Mouse (Mus musculus): ENCODE results near the gene Cers3.

DNA sequence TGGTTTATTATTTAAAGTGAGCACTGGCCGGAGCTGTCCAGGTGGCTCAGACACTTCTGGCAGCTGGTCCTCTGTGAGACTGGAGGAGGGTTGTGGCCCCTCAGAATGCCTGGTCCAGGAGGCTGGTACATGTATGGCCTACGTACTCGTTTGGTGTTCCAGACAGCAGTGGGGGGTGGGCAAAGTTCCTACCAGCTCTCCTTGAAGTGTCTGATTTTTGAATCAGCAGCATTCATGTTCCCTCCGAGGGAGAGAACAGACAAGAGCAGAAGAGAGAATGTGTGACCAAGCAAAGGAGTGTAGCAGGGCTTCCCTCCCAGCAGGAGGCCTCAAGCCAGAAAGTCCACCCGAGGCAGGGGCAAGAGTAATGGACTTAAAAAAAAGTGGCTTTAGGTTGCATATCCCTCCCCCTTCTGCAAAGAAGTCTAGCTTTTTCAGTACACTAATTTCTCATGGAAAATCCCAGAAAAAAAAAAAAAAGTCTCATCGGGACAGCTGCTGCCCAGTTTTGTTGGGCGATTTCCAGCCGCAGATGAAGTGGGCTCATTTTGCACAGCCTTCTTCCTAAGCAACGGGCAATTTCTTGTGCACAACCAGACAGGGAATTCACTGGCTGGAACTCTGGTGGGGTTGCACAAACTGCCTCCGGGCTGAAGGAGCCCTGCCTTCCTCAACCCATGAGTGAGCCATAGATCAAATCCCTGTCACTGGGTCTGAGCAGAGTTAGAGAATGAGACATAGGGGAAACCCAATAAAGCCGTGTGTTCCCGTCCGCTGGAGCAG is 124.6 kb downstream of the Cers3 start:
- TF ChIP-seq POLR2A (IDR thresholded peaks at IDR 0.05; ENCODE audit: insufficient read depth, low read length) (no peak), EP300 (IDR thresholded peaks at IDR 0.05; ENCODE audit: insufficient read depth, low read depth, low read length) (no peak), CTCF (IDR thresholded peaks at IDR 0.05; ENCODE audit: low read depth, low read length) (no peak)

Data from ES-Bruce4 (cell line).